Mouse (Mus musculus): ENCODE measurements around the gene Catip. TPM values are rescaled to one million over a fixed set of nuclear protein-coding genes. Genes with fewer than 3 reads are reported as not detected.

Gene Catip
- polyA plus RNA-seq, 1 experiment from 2014 or later = 1.9 TPM

- no peaks in the 10 kb centered on the region for H3K36me3 ChIP-seq (ENCODE audit: control insufficient read depth, insufficient read depth, low read length)
- WGBS = 43% methylated on average over 16 of the region's 16 CpGs
- no peaks in the 10 kb centered on the region for H3K27me3 ChIP-seq (ENCODE audit: control insufficient read depth, insufficient read depth, low read depth, low read length)
- H3K9ac ChIP-seq (ENCODE audit: low read length) = no peak overlapping the region
- H3K4me1 ChIP-seq (replicated peaks; ENCODE audit: control insufficient read depth, insufficient read depth, low read length) = no peaks in the 10 kb centered on the region
- no peaks in the 10 kb centered on the region for H3K9me3 ChIP-seq (ENCODE audit: control insufficient read depth, low read length)
- no peak for ATAC-seq (ENCODE audit: low read depth)
- H3K4me3 ChIP-seq (ENCODE audit: low read length) = no peak overlapping the region
- no peak overlapping the region; the same call in 1 of the 2 replicates for H3K4me2 ChIP-seq (ENCODE audit: low read depth, low read length)
- no peak overlapping the region for H3K27ac ChIP-seq (ENCODE audit: low read length)
Measured at GRCm38 (mm10) chr1:74401015-74401702, 39.3 kb downstream of the Catip start.

- ATAC-seq (ENCODE audit: low read depth) = no peak
- Histone ChIP-seq H3K36me3 (ENCODE audit: control insufficient read depth, insufficient read depth, low read length) (no peaks in the 10 kb centered on the region), H3K4me3 (ENCODE audit: low read length) (no peak overlapping the region), H3K9me3 (ENCODE audit: control insufficient read depth, low read length) (no peaks in the 10 kb centered on the region), H3K27ac (ENCODE audit: low read length) (no peak overlapping the region), H3K9ac (ENCODE audit: low read length) (no peak overlapping the region), H3K4me2 (ENCODE audit: low read depth, low read length) (no peak overlapping the region), H3K27me3 (ENCODE audit: control insufficient read depth, insufficient read depth, low read depth, low read length) (no peaks in the 10 kb centered on the region), H3K4me1 (replicated peaks; ENCODE audit: control insufficient read depth, insufficient read depth, low read length) (no peaks in the 10 kb centered on the region)
- 78% methylated on average over 4 of the region's 4 CpGs for WGBS
Measured at GRCm38 (mm10) chr1:74404206-74404605, 42.3 kb downstream of the Catip start.

GRCm38 (mm10) chr1:74408589-74409504 lies 46.9 kb downstream of the Catip start, which contains the start of gene Vil1:
Gene Vil1 (plus strand): TSS chr1:74409376.
- no peaks in the 10 kb centered on the region for H3K4me1 ChIP-seq (replicated peaks; ENCODE audit: control insufficient read depth, insufficient read depth, low read length)
- H3K27me3 ChIP-seq (ENCODE audit: control insufficient read depth, insufficient read depth, low read depth, low read length) = no peaks in the 10 kb centered on the region
- no peak within 1 kb of the TSS for H3K4me3 ChIP-seq (ENCODE audit: low read length)
- H3K4me2 ChIP-seq (ENCODE audit: low read depth, low read length) = no peak within 1 kb of the TSS
- H3K9ac ChIP-seq (ENCODE audit: low read length) = no peak within 1 kb of the TSS
- 46% methylated on average over 15 of the region's 15 CpGs for WGBS
- no peak within 1 kb of the TSS for H3K27ac ChIP-seq (ENCODE audit: low read length)
- H3K36me3 ChIP-seq (ENCODE audit: control insufficient read depth, insufficient read depth, low read length) = no peaks in the 10 kb centered on the region
- H3K9me3 ChIP-seq (ENCODE audit: control insufficient read depth, low read length) = no peaks in the 10 kb centered on the region
- 0 out of 2 replicates have a peak, but pooled peaks have one; percentile 15 for ATAC-seq (ENCODE audit: low read depth)

GRCm38 (mm10) chr1:74411753-74412325 lies 49.9 kb downstream of the Catip start:
- H3K9me3 ChIP-seq (ENCODE audit: control insufficient read depth, low read length) = no peaks in the 10 kb centered on the region
- no peak overlapping the region for H3K4me3 ChIP-seq (ENCODE audit: low read length)
- no peak overlapping the region for H3K4me2 ChIP-seq (ENCODE audit: low read depth, low read length)
- no peak overlapping the region for H3K9ac ChIP-seq (ENCODE audit: low read length)
- H3K27ac ChIP-seq (ENCODE audit: low read length) = no peak overlapping the region
- H3K36me3 ChIP-seq (ENCODE audit: control insufficient read depth, insufficient read depth, low read length) = no peaks in the 10 kb centered on the region
- no peak for ATAC-seq (ENCODE audit: low read depth)
- H3K27me3 ChIP-seq (ENCODE audit: control insufficient read depth, insufficient read depth, low read depth, low read length) = no peaks in the 10 kb centered on the region
- 33% methylated on average over 2 of the region's 2 CpGs for WGBS
- H3K4me1 ChIP-seq (replicated peaks; ENCODE audit: control insufficient read depth, insufficient read depth, low read length) = no peaks in the 10 kb centered on the region

- no peaks in the 10 kb centered on the region for H3K36me3 ChIP-seq (ENCODE audit: control insufficient read depth, insufficient read depth, low read length)
- H3K27ac ChIP-seq (ENCODE audit: low read length) = no peak overlapping the region
- no peaks in the 10 kb centered on the region for H3K27me3 ChIP-seq (ENCODE audit: control insufficient read depth, insufficient read depth, low read depth, low read length)
- WGBS = 71% methylated on average over 8 of the region's 8 CpGs
- no peak for ATAC-seq (ENCODE audit: low read depth)
- no peaks in the 10 kb centered on the region for H3K4me1 ChIP-seq (replicated peaks; ENCODE audit: control insufficient read depth, insufficient read depth, low read length)
- no peak overlapping the region for H3K4me3 ChIP-seq (ENCODE audit: low read length)
- no peaks in the 10 kb centered on the region for H3K9me3 ChIP-seq (ENCODE audit: control insufficient read depth, low read length)
- no peak overlapping the region for H3K9ac ChIP-seq (ENCODE audit: low read length)
- no peak overlapping the region for H3K4me2 ChIP-seq (ENCODE audit: low read depth, low read length)
Measured at GRCm38 (mm10) chr1:74412711-74413110, 50.8 kb downstream of the Catip start.

- Histone ChIP-seq H3K27ac (ENCODE audit: low read length) (no peak overlapping the region), H3K4me2 (ENCODE audit: low read depth, low read length) (no peak overlapping the region), H3K9me3 (ENCODE audit: control insufficient read depth, low read length) (no peaks in the 10 kb centered on the region), H3K4me1 (replicated peaks; ENCODE audit: control insufficient read depth, insufficient read depth, low read length) (no peaks in the 10 kb centered on the region), H3K9ac (ENCODE audit: low read length) (no peak overlapping the region), H3K27me3 (ENCODE audit: control insufficient read depth, insufficient read depth, low read depth, low read length) (no peaks in the 10 kb centered on the region), H3K36me3 (ENCODE audit: control insufficient read depth, insufficient read depth, low read length) (no peaks in the 10 kb centered on the region), H3K4me3 (ENCODE audit: low read length) (no peak overlapping the region)
- peak; percentile 54; the same call in 1 of the 2 replicates for ATAC-seq (ENCODE audit: low read depth)
- WGBS = 37% methylated on average over 4 of the region's 4 CpGs
Measured at GRCm38 (mm10) chr1:74415143-74415542, 53.2 kb downstream of the Catip start.

MicroRNAs encoded within 50 kb of the gene (microRNA counts, 519-probe panel; counts per million panel counts)
- microRNA mmu-miR-26b = 3,741 counts per million, percentile 76 among the panel's probes with 10 or more counts

Small RNA genes within 50 kb of the gene (microRNA-seq; reads per million reads assigned to microRNA genes)
- 39,414 reads per million, percentile 99 among the genes with 10 or more reads in this experiment for gene Mir26b

Other genes starting within 250 kb of the Catip start
- gene Tns1, start 237.7 kb upstream of the Catip start, polyA plus RNA-seq (2015; fragmentation: Nextera tagmentation; extraction: Ambion mirVana) = 137 and 147 TPM in 2 replicates
- gene Rufy4, start 236.6 kb upstream of the Catip start, polyA plus RNA-seq (2015; fragmentation: Nextera tagmentation; extraction: Ambion mirVana) = 0.31 and 0.64 TPM in 2 replicates
- gene Cxcr2, start 208.1 kb upstream of the Catip start, polyA plus RNA-seq (2015; fragmentation: Nextera tagmentation; extraction: Ambion mirVana) = 0.21 and 0.43 TPM in 2 replicates
- not detected in 2 replicates for gene Cxcr1, start 167.5 kb upstream of the Catip start, polyA plus RNA-seq (2015; fragmentation: Nextera tagmentation; extraction: Ambion mirVana)
- gene Arpc2, start 126.0 kb upstream of the Catip start, polyA plus RNA-seq (2015; fragmentation: Nextera tagmentation; extraction: Ambion mirVana) = 418 and 448 TPM in 2 replicates
- gene Gpbar1, start 83.6 kb upstream of the Catip start, polyA plus RNA-seq (2015; fragmentation: Nextera tagmentation; extraction: Ambion mirVana) = 0.19 and 0.40 TPM in 2 replicates
- gene Aamp, start 77.4 kb upstream of the Catip start, polyA plus RNA-seq (2015; fragmentation: Nextera tagmentation; extraction: Ambion mirVana) = 252 and 267 TPM in 2 replicates
- gene Pnkd, start 77.2 kb upstream of the Catip start, polyA plus RNA-seq (2015; fragmentation: Nextera tagmentation; extraction: Ambion mirVana) = 123 and 126 TPM in 2 replicates
- gene Tmbim1, start 56.5 kb upstream of the Catip start, polyA plus RNA-seq (2015; fragmentation: Nextera tagmentation; extraction: Ambion mirVana) = 57.9 and 63.0 TPM in 2 replicates
- gene Slc11a1, start 13.1 kb downstream of the Catip start, polyA plus RNA-seq (2015; fragmentation: Nextera tagmentation; extraction: Ambion mirVana) = 3.5 and 5.8 TPM in 2 replicates
- gene Ctdsp1, start 29.4 kb downstream of the Catip start, polyA plus RNA-seq (2015; fragmentation: Nextera tagmentation; extraction: Ambion mirVana) = 90.8 and 93.9 TPM in 2 replicates
- gene Vil1, start 47.3 kb downstream of the Catip start, polyA plus RNA-seq (2015; fragmentation: Nextera tagmentation; extraction: Ambion mirVana) = 0.43 and 0.87 TPM in 2 replicates
- gene Cnot9, start 143.9 kb downstream of the Catip start, polyA plus RNA-seq (2015; fragmentation: Nextera tagmentation; extraction: Ambion mirVana) = 54.0 and 60.2 TPM in 2 replicates
- gene Plcd4, start 180.8 kb downstream of the Catip start, polyA plus RNA-seq (2015; fragmentation: Nextera tagmentation; extraction: Ambion mirVana) = 0.40 and 0.78 TPM in 2 replicates
- gene Usp37, start 182.2 kb downstream of the Catip start, polyA plus RNA-seq (2015; fragmentation: Nextera tagmentation; extraction: Ambion mirVana) = 29.9 and 31.0 TPM in 2 replicates
- 5.9 and 6.7 TPM in 2 replicates for gene Zfp142, start 226.1 kb downstream of the Catip start, polyA plus RNA-seq (2015; fragmentation: Nextera tagmentation; extraction: Ambion mirVana)
- gene Bcs1l, start 226.2 kb downstream of the Catip start, polyA plus RNA-seq (2015; fragmentation: Nextera tagmentation; extraction: Ambion mirVana) = 18.2 and 18.5 TPM in 2 replicates
- gene Rnf25, start 239.3 kb downstream of the Catip start, polyA plus RNA-seq (2015; fragmentation: Nextera tagmentation; extraction: Ambion mirVana) = 31.2 and 36.8 TPM in 2 replicates
- gene Stk36, start 239.3 kb downstream of the Catip start, polyA plus RNA-seq (2015; fragmentation: Nextera tagmentation; extraction: Ambion mirVana) = 9.6 and 10.1 TPM in 2 replicates

All from lung, embryonic 16.5 days (tissue).